Mouse (Mus musculus) right cerebral cortex, postnatal 25 days (tissue): Measurements from ENCODE around the gene Cfap61.

Experiments used
- DNase-seq: peaks from one replicate; pipeline ENCODE4 v3.0.0; 2022

Gene Cfap61

DNA sequence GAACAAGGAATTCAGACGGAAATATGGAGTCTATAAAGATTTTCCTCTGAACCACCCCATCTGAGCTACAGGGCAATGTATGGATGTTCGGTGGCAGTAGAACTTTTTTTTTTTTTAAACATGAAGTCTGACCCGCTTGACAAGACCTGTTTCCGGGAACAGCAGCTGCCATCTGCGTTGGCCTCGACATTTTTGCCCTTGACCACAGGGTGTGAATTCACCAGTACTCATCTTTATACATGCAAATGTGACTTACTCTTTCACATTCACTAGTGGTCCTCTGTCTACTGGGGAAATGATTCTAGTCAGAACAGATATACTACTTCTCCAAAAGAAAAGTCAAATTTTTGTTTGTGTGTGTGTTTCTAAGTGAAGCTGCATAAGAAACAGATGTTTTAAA, 291.2 kb downstream of the Cfap61 start:
- no peak for DNase-seq

GRCm38 (mm10) chr2:146226484-146226883, 291.9 kb downstream of the Cfap61 start:
- DNase-seq = no peak

- no peak for DNase-seq
Measured at GRCm38 (mm10) chr2:146227646-146228045, 293.1 kb downstream of the Cfap61 start.

GRCm38 (mm10) chr2:146228435-146228834, 293.9 kb downstream of the Cfap61 start:
- no peak for DNase-seq

DNA sequence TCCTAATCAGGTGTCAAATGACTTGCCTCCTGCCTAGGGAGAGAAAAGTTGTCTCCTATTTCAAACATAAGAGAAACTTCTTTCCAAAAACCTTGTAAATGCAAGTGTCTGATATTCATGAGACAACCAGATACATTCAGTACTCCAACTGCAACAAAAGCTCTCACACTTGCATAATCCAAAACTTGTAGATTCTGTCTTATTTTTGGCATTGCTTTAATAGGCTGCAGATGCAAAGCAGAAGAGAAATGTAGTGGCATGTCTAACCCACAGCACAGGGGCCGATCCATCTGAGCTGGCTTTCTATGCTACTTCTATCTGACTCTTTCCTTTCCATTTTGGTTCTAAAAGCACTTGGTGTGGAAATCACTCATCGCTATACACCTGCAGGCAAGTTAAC, 296.9 kb downstream of the Cfap61 start:
- DNase-seq = no peak

- DNase-seq = no peak
Measured at GRCm38 (mm10) chr2:146239196-146239747, 304.7 kb downstream of the Cfap61 start.

DNA sequence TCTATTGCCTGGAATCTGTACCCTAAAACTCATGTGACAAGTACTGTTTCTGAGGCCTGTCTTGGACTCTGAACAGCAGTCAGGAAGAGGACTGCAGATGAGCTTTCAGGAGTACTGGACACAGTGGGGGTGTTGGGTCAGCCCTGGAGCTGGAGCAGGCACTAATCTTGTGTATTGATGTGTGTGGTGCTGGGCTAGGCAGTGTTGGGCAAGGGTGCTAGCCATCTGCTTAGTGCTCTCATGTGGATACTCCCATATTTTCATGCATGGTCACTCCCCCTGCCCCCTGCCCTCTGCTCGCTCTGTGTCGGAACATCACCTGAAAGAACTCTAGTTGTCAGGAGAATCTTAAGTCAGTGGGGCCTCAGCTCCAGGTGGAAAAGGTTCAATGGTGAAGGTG, 309.5 kb downstream of the Cfap61 start:
- DNase-seq = no peak

DNA sequence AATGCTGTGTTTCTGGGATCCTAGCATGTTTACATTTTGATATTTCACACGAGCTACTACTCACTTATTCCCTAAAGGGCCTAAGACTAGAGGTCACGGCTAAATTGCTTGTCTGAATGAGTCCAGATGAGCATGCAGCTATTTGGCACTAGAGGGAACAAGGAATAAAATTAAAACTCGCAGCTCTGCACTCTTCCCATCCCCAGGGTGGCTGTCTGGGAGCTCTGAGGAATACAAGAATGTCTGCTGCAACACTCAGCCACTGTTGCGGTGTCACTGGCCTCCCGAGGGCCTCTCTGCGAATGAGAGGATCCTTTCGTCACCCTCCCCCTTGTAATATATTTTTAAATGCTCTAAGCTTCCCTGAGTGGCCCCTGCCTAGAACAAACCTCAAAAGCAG, 310.8 kb downstream of the Cfap61 start:
- no peak for DNase-seq

- DNase-seq = no peak
Measured at GRCm38 (mm10) chr2:146246409-146247075, 312.0 kb downstream of the Cfap61 start.

GRCm38 (mm10) chr2:146247576-146247975, 313.0 kb downstream of the Cfap61 start:
- DNase-seq = no peak

- DNase-seq = no peak
Measured at GRCm38 (mm10) chr2:146249033-146249432, 314.4 kb downstream of the Cfap61 start.

- no peak for DNase-seq
Measured at GRCm38 (mm10) chr2:146250236-146250904, 315.8 kb downstream of the Cfap61 start.

GRCm38 (mm10) chr2:146254387-146254786, 319.8 kb downstream of the Cfap61 start:
- no peak for DNase-seq

DNA sequence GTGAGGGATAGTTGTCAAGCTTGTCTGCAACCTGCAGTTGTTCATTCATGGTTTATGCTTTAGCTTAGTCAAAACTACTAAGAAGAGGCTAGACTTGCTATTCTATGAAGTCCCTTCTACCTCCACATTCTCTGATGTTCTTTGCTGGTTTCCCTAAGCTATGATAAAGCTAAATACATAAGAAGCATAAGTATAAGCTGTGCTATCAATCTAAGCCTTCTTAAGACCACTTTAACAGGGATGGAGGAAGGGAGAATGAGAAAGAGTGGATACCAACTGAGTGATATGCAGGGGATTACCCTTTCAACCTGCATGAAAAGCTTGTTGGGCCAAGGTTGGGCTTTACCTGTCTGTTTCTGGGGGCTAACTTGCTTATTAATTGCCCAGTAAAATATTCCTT, 321.1 kb downstream of the Cfap61 start:
- DNase-seq = no peak

GRCm38 (mm10) chr2:146256321-146256875, 321.8 kb downstream of the Cfap61 start:
- DNase-seq = no peak

DNA sequence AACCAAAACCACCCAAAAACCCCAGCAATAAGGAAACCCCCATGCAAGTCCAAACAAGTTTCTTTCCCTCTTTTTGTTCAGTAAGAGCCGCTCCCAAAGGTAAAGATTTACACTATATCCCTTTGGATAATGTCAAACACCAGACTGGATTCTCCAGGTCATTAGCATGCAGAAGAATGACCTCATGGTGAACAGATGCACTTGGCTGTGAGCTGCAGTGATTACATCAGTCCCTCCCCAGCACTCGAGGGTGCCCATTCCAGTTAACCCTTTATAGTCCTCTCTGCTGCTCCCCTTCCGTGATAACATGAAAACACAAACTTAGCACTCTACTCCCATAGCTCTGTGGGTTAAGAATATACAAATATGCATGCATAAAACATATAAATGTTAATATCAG, 322.5 kb downstream of the Cfap61 start:
- no peak for DNase-seq

DNA sequence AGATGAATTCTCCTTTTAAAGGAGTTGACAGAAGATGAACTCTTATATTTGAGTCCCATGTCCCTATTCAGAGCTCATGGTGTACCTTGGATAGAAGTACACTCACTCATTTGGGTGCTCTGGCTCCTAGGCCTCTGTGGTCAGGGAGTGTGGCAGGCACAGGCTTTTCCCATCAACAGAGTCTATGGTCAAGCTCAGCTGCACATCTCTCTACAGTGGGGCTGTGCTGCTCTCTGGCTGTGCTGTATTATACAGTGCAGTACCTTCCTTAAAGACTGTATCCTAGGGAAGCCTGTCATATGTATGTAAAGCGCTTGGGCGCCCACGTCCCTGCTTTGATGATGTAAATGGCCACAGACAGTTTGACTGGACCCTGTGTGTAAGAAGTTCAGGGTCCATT, 323.0 kb downstream of the Cfap61 start:
- DNase-seq = no peak

DNA sequence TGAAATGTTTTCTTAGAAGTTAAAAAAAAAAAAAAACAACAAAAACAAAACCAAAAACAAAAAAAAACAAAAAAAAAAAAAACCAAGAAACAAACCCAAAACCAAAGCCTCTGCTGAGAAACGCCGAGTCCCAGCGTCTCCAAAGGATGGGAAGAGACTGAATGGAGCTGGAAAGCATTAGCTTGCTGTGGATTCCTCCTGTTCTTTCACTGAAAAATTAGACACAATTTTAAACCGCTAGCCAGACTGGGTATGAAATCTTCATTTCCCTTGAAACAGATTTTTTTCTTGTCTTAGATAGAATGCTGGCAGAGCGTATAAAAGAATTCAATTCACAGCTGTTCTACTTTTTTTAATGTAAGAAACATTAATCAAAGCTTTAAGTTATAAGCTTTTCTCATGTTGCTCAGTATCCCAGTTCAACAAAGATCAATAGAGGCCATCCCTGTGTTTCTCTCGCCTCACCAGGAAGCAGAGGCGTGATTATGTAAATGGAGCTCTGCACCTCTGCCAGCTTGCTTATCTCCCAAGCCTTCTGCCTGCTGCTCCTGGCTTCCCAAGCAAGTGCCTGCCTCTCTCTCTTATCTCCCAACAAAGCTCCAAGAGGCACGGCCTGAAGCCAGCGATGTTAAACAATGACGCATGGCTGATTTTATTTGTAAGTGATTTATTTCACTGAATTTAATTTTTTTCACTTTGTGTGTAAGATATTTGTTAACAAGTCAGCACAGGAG, 324.3 kb downstream of the Cfap61 start:
- DNase-seq = peak; percentile 59

GRCm38 (mm10) chr2:146259787-146260560, 325.4 kb downstream of the Cfap61 start:
- no peak for DNase-seq

DNA sequence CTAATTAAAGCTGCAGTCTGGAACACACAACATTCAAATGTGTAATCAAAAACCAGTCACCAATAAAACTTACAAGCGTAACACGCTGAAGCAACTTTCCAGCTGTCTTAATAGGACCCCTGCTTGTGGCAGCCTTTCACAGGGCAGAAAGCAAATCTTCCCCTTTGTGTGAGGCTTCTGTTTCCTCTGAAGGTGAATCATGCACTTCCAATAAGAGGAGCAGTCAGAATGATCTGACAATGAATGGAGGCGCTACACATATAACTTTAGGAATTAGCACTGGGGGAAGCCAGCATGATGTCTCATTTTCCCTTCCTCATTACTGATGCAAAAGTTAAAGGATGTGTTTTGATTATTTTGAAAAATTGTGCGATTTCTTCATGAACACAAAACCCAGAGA, 326.6 kb downstream of the Cfap61 start:
- DNase-seq = no peak

DNA sequence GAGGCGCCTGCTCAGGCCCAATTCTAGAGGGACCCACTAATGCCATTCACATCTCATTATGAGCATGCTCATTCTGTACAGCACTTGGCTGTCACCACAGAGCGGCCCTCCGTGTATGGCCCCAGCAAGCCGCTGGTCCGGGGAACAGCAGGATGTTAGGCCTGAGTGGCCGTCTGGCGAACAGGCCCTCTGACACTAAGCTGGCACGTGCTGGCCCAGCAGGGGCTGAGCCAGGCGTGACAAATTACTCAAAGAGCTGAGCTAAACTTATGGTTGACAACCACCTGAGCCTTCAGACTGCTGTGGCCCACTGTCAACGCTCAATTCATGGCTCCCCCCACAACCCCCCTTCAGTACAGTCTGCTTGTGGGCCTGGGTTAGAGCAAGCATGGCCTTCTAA, 327.6 kb downstream of the Cfap61 start:
- no peak for DNase-seq

GRCm38 (mm10) chr2:146262966-146263365, 328.4 kb downstream of the Cfap61 start:
- no peak for DNase-seq
